Mouse (Mus musculus) stomach, postnatal 0 days (tissue): ENCODE data around the gene Gm42674. TPM values are rescaled to one million over a fixed set of nuclear protein-coding genes. Genes with fewer than 3 reads are reported as not detected.

ENCODE experiments used
- ATAC-seq: fragments of 200-750 bp; cut with Nextera tagmentation; 2 replicates; pipeline ENCODE4 v1.8.0; 2017; ENCODE audit not compliant: low FRiP score, low TSS enrichment
- DNase-seq: peaks from one replicate; pipeline ENCODE4 v3.0.0-alpha.2; 2016; ENCODE audit warnings: low spot score
- H3K27ac ChIP-seq: fragments of 300-500 bp; sonication (generic); replicated peaks from 2 replicates; pipeline ENCODE4 v1.5.1; 2014; ENCODE audit warnings: mild to moderate bottlenecking, control low read depth
- H3K27me3 ChIP-seq: fragments of 300-500 bp; sonication (generic); 2 replicates; pipeline ENCODE4 v1.6.1; 2014; ENCODE audit warnings: low read length; ENCODE audit not compliant: control insufficient read depth, insufficient read depth
- H3K36me3 ChIP-seq: fragments of 300-500 bp; sonication (generic); 2 replicates; pipeline ENCODE4 v1.6.1; 2014; ENCODE audit warnings: low read length, mixed read lengths; ENCODE audit not compliant: control insufficient read depth, insufficient read depth
- H3K4me1 ChIP-seq: fragments of 300-500 bp; sonication (generic); replicated peaks from 2 replicates; pipeline ENCODE4 v1.6.1; 2014; ENCODE audit warnings: antibody characterized with exemption; ENCODE audit not compliant: control insufficient read depth, insufficient read depth
- H3K4me2 ChIP-seq: fragments of 300-500 bp; sonication (generic); replicated peaks from 2 replicates; pipeline ENCODE4 v1.6.1; 2014; ENCODE audit warnings: low read depth, mild to moderate bottlenecking, control low read depth, moderate library complexity
- H3K4me3 ChIP-seq: fragments of 300-500 bp; sonication (generic); 2 replicates; pipeline ENCODE4 v1.5.1; 2014; ENCODE audit warnings: low read depth, low read length, control low read depth
- H3K9ac ChIP-seq: fragments of 300-500 bp; sonication (generic); 2 replicates; pipeline ENCODE4 v1.6.1; 2014; ENCODE audit warnings: mild to moderate bottlenecking, low read length, control low read depth, mixed read lengths
- H3K9me3 ChIP-seq: fragments of 300-500 bp; sonication (generic); 2 replicates; pipeline ENCODE4 v1.6.1; 2016; ENCODE audit warnings: low read length; ENCODE audit not compliant: control insufficient read depth
- CTCF ChIP-seq: IDR thresholded peaks from 2 replicates; pipeline ENCODE4 v1.5.1; 2016; ENCODE audit warnings: antibody characterized with exemption, low read depth, mild to moderate bottlenecking, moderate library complexity
- EP300 ChIP-seq: optimal IDR thresholded peaks from 2 replicates; pipeline ENCODE3; 2016; ENCODE audit warnings: antibody characterized with exemption
- whole genome bisulfite sequencing: fragments of 180-500 bp; shearing (Covaris S2); extraction: QIAGEN DNeasy Blood & Tissue Kit; methylation state at CpG from one replicate; pipeline ENCODE4 v1.1.7; 2014; 5-methylcytosine and 5-hydroxymethylcytosine counted together
- polyA plus RNA-seq: library from polyadenylated mRNA; unstranded; fragments of >200 nt; fragmentation: Nextera tagmentation; extraction: Ambion mirVana; gene quantifications from 2 replicates; pipeline ENCODE4 v1.2.1, GENCODE M21; 2015

Gm42674 gene
- polyA plus RNA-seq, 1 experiment from 2014 or later = not detected

DNA sequence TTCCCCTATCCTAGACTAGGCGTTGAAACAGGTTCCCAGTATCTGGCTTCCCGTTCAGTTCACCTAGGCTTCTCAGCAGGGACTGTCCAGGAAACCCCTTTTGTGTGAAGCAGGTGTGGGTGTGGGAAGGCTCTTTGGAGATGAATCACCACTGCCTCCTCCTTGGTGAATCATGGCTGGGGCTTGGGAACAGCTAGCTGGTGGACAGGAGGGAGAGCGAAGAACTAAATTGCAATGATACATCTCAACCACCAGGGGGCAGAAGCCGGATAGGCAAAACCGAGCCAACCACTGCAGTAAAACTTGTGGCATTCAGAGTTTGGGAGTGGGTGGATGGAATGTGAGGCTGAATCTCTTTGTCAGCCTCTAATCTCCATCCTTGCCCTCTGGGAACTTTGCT is 16.1 kb upstream of the Gm42674 start:
- DNase-seq = peak; percentile 80
- peak overlapping the region; percentile 97 for H3K27ac ChIP-seq
- H3K9me3 ChIP-seq = no peaks in the 10 kb centered on the region
- ATAC-seq = peak; percentile 85
- H3K4me3 ChIP-seq = no peak overlapping the region
- peaks cover 5% of the 10 kb centered on the region for H3K4me1 ChIP-seq
- 0 out of 2 replicates have a peak overlapping the region, but pooled peaks have one; percentile 14 for H3K4me2 ChIP-seq
- whole genome bisulfite sequencing = 33% methylated on average over 5 of the region's 5 CpGs
- H3K36me3 ChIP-seq = no peaks in the 10 kb centered on the region
- peak; percentile 62 for TF ChIP-seq EP300
- peak; percentile 95 for TF ChIP-seq CTCF
- H3K27me3 ChIP-seq = no peaks in the 10 kb centered on the region
- H3K9ac ChIP-seq = no peak overlapping the region

- H3K9ac ChIP-seq = peak overlapping the region; percentile 47; the same call in 1 of the 2 replicates
- H3K4me2 ChIP-seq = no peak overlapping the region
- ATAC-seq = no peak
- no peaks in the 10 kb centered on the region for H3K9me3 ChIP-seq
- no peak overlapping the region for H3K4me3 ChIP-seq
- H3K27ac ChIP-seq = peak overlapping the region; percentile 97
- no peak for DNase-seq
- H3K4me1 ChIP-seq = peaks cover 5% of the 10 kb centered on the region
- no peaks in the 10 kb centered on the region for H3K27me3 ChIP-seq
- no peaks in the 10 kb centered on the region for H3K36me3 ChIP-seq
- TF ChIP-seq CTCF (no peak), EP300 (no peak)
- WGBS = 70% methylated on average over 15 of the region's 15 CpGs
These were observed 15.6 kb upstream of the Gm42674 start for GRCm38 (mm10) chr3:90586016-90586643.

DNA sequence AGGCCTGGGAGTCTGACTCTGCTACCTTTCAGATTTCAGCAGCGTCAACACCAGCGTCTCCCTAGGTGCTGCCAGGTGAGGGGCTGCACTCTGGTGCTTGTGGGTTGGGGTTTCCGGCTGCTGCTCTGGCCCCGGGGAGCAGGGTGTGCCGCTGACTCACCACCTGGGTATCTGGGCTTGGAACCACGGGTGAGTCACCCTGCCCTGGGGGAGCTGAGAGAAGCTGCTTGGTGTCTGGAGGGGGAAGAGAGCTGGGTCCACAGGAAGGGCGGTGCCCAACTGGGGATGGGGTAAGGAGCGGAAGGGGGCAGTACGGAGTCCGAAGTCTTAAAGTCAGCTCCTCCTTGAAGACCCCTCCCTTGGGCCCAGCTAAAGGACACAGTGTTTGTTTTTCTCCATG is 14.8 kb upstream of the Gm42674 start:
- no peak overlapping the region for H3K4me2 ChIP-seq
- H3K27ac ChIP-seq = peak overlapping the region; percentile 97
- H3K36me3 ChIP-seq = no peaks in the 10 kb centered on the region
- H3K4me1 ChIP-seq = peaks cover 5% of the 10 kb centered on the region
- DNase-seq (peak; percentile 94), ATAC-seq (peak; percentile 87)
- no peak overlapping the region for H3K9ac ChIP-seq
- TF ChIP-seq CTCF = peak; percentile 26; the same call in 1 of the 2 replicates
- no peak for TF ChIP-seq EP300
- H3K27me3 ChIP-seq = no peaks in the 10 kb centered on the region
- 33% methylated on average over 10 of the region's 10 CpGs for WGBS
- no peaks in the 10 kb centered on the region for H3K9me3 ChIP-seq
- no peak overlapping the region for H3K4me3 ChIP-seq

DNA sequence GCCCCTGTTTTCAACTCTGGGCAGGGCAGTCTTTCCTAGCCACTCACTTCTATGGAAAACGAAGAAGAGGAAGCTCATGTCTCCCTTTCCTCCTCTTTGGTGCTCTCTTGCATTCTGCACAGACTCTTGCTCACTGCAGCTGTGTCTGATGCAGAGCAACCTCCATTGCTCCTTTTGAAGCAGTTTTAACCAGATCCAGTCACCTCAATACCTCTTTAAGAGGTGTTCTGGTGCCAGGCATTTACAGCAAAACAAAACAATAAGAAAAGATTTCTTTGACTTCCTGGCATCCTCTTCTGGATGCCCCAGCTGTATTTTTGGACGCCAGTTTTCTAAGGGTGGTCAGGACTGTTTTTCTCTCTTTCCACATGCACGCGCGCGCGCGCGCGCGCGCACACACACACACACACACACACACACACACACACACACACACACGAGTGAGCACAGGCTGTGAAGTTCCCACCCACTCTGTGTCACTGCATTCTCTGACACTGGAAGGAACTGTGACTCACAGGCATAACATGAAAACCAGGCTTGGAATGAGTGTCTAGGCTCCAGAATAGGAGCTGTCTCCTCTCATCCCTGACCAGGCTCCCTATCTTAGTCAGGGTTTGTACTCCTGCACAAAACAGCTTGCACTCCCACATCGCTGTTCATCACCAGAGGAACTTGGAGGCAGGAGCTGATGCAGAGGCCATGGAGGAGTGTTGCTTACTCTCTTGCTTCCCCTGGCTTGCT is 14.2 kb upstream of the Gm42674 start:
- Histone ChIP-seq H3K27ac (peak overlapping the region; percentile 97), H3K9ac (no peak overlapping the region), H3K4me1 (peaks cover 5% of the 10 kb centered on the region), H3K4me2 (no peak overlapping the region), H3K4me3 (no peak overlapping the region), H3K36me3 (no peaks in the 10 kb centered on the region), H3K9me3 (no peaks in the 10 kb centered on the region), H3K27me3 (no peaks in the 10 kb centered on the region)
- TF ChIP-seq CTCF = no peak
- no peak for TF ChIP-seq EP300
- 67% methylated on average over 14 of the region's 14 CpGs for WGBS
- peak; percentile 54 for ATAC-seq
- DNase-seq = peak; percentile 47

- H3K27ac ChIP-seq = peak overlapping the region; percentile 77
- no peak for DNase-seq
- no peak overlapping the region for H3K9ac ChIP-seq
These were observed 12.3 kb upstream of the Gm42674 start for GRCm38 (mm10) chr3:90589390-90589789.

DNA sequence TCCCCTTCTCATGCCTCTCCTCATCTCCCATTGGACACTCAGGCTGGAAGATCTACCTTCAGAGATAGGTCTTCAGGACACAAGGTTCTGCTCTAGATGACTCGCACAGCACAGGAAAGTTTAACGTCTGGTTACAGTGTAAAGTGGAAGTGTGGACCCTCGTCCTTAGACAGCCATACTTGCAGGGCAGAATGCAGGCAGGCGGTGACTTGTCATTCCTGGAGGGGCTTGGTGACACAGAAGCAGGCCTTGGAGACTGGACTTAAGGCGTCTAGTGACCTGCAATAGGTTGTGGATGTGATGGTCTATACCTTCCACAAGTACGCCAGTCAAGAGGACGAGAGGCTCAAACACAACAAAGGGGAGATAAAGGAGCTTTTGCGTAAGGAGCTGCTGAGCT is 11.8 kb upstream of the Gm42674 start, which contains the start of gene S100a2:
TSS of gene S100a2 (plus strand) at position 301 of the 400 bp plus-strand sequence.
- peak within 1 kb of the TSS; percentile 77 for H3K27ac ChIP-seq
- peaks cover 5% of the 10 kb centered on the region for H3K4me1 ChIP-seq
- no peak for ATAC-seq
- H3K4me2 ChIP-seq = no peak within 1 kb of the TSS
- H3K9me3 ChIP-seq = no peaks in the 10 kb centered on the region
- no peak within 1 kb of the TSS for H3K9ac ChIP-seq
- H3K27me3 ChIP-seq = no peaks in the 10 kb centered on the region
- H3K4me3 ChIP-seq = no peak within 1 kb of the TSS
- TF ChIP-seq CTCF = no peak
- TF ChIP-seq EP300 = no peak
- no peak for DNase-seq
- 81% methylated on average over 8 of the region's 8 CpGs for WGBS
- H3K36me3 ChIP-seq = no peaks in the 10 kb centered on the region

More at GRCm38 (mm10) chr3:90589390-90589789, 12.3 kb upstream of the Gm42674 start:
- Histone ChIP-seq H3K4me1 (peaks cover 5% of the 10 kb centered on the region), H3K36me3 (no peaks in the 10 kb centered on the region), H3K4me2 (no peak overlapping the region), H3K9me3 (no peaks in the 10 kb centered on the region), H3K4me3 (no peak overlapping the region), H3K27me3 (no peaks in the 10 kb centered on the region)
- TF ChIP-seq EP300 = no peak
- TF ChIP-seq CTCF = no peak
- no peak for ATAC-seq
- WGBS = 69% methylated on average over 6 of the region's 6 CpGs
